In the genomic region with DNA sequence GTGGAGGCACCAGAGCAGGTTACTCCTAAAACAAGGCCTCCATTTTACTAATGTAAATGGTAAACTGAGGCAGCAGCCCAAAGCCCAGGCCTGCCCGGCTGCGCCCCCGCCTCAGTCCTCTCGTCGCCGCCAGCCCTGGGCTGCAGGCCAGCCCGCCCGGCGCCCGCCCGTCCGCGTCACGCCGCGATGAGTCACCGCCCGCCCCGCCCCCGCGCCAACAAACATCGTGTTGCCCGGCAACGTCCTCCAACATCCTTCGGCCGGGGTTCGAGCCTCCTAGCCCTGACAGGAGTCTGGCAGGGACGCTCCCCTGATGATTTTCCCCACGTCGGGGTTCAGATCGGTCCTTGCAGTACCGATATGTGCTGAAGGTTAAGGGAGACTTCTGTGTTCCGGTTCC, we compare ENCODE assay signal across 7 mouse cellular contexts. TPM values are rescaled to one million over a fixed set of nuclear protein-coding genes. Genes with fewer than 3 reads are reported as not detected.
DNase-seq lines count a peak whose midpoint lies in the region; ATAC-seq and TF ChIP-seq lines count a peak whose summit lies in the region.

No protein-coding gene starts in this region.

- H3K9ac ChIP-seq in limb, embryonic 11.5 days (ENCODE audit: low read length): 0 out of 2 replicates have a peak overlapping the region, but pooled peaks have one; percentile 9
- peak overlapping the region; percentile 42 for H3K9ac ChIP-seq in midbrain, embryonic 11.5 days (ENCODE audit: low read length)

- 2% methylated on average over 33 of the region's 33 CpGs for WGBS in bone marrow, adult 2 months
- 5% methylated on average over 33 of the region's 33 CpGs for WGBS in hindbrain, embryonic 10.5 days
- 5% methylated on average over 33 of the region's 33 CpGs for WGBS in limb, embryonic 11.5 days
- WGBS in midbrain, embryonic 11.5 days: 4% methylated on average over 33 of the region's 33 CpGs
- 2% methylated on average over 33 of the region's 33 CpGs for WGBS in small intestine, adult 2 months

- no peaks in the 10 kb centered on the region; the same call in 1 of the 2 replicates for H3K4me1 ChIP-seq in bone marrow, adult 2 months (ENCODE audit: control insufficient read depth, insufficient read depth, low read length)
- peaks cover 31% of the 10 kb centered on the region for H3K4me1 ChIP-seq in hindbrain, embryonic 10.5 days (replicated peaks)
- peaks cover 14% of the 10 kb centered on the region for H3K4me1 ChIP-seq in limb, embryonic 11.5 days (ENCODE audit: control insufficient read depth, insufficient read depth, low read length)
- peaks cover 10% of the 10 kb centered on the region for H3K4me1 ChIP-seq in midbrain, embryonic 11.5 days (ENCODE audit: control insufficient read depth, insufficient read depth, low read length)
- peaks cover 13% of the 10 kb centered on the region; the same call in 1 of the 2 replicates for H3K4me1 ChIP-seq in small intestine, adult 2 months (ENCODE audit: control insufficient read depth, insufficient read depth, insufficient read length, low read length)

- no peaks in the 10 kb centered on the region for H3K9me3 ChIP-seq in hindbrain, embryonic 10.5 days
- no peaks in the 10 kb centered on the region for H3K9me3 ChIP-seq in limb, embryonic 11.5 days (ENCODE audit: control insufficient read depth, low read length)
- no peaks in the 10 kb centered on the region for H3K9me3 ChIP-seq in midbrain, embryonic 11.5 days (ENCODE audit: control insufficient read depth, low read length)

- peaks cover 33% of the 10 kb centered on the region for H3K27me3 ChIP-seq in hindbrain, embryonic 10.5 days (ENCODE audit: insufficient read depth, poor library complexity, severe bottlenecking)
- no peaks in the 10 kb centered on the region for H3K27me3 ChIP-seq in limb, embryonic 11.5 days (ENCODE audit: control insufficient read depth, insufficient read depth, low read length)
- H3K27me3 ChIP-seq in midbrain, embryonic 11.5 days (ENCODE audit: control insufficient read depth, insufficient read depth, low read length): peaks cover 4% of the 10 kb centered on the region
- no peaks in the 10 kb centered on the region for H3K27me3 ChIP-seq in small intestine, adult 2 months (ENCODE audit: control insufficient read depth, insufficient read depth, low read length)

- TF ChIP-seq POLR2A in bone marrow, adult 2 months (IDR thresholded peaks at IDR 0.05; ENCODE audit: borderline replicate concordance, control insufficient read depth, low read depth, low read length): peak; percentile 65; the same call in 1 of the 2 replicates
- TF ChIP-seq POLR2A in small intestine, adult 2 months (IDR thresholded peaks at IDR 0.05; ENCODE audit: low read depth, low read length): no peak

- H3K4me2 ChIP-seq in limb, embryonic 11.5 days (ENCODE audit: low read depth, severe bottlenecking): peak overlapping the region; percentile 38
- peak overlapping the region; percentile 28 for H3K4me2 ChIP-seq in midbrain, embryonic 11.5 days

- peak overlapping the region; percentile 91 for H3K27ac ChIP-seq in bone marrow, adult 2 months (ENCODE audit: control insufficient read depth, insufficient read depth, low read depth, low read length, poor library complexity)
- H3K27ac ChIP-seq in hindbrain, embryonic 10.5 days: peak overlapping the region; percentile 76
- H3K27ac ChIP-seq in limb, embryonic 11.5 days (replicated peaks; ENCODE audit: low read depth, low read length): peak overlapping the region; percentile 47
- H3K27ac ChIP-seq in midbrain, embryonic 11.5 days (ENCODE audit: low read depth, low read length): peak overlapping the region; percentile 48; the same call in 1 of the 2 replicates
- H3K27ac ChIP-seq in small intestine, adult 2 months (ENCODE audit: insufficient read depth, low read depth, low read length): peak overlapping the region; percentile 99

- peak overlapping the region; percentile 58 for H3K4me3 ChIP-seq in bone marrow, adult 2 months (replicated peaks; ENCODE audit: control insufficient read depth, low read depth, low read length)
- peak overlapping the region; percentile 38 for H3K4me3 ChIP-seq in hindbrain, embryonic 10.5 days
- peak overlapping the region; percentile 1; the same call in 1 of the 2 replicates for H3K4me3 ChIP-seq in limb, embryonic 11.5 days (ENCODE audit: low read depth, low read length)
- no peak overlapping the region for H3K4me3 ChIP-seq in midbrain, embryonic 11.5 days (ENCODE audit: low read depth, low read length)
- H3K4me3 ChIP-seq in small intestine, adult 2 months (ENCODE audit: low read depth, low read length): peak overlapping the region; percentile 56

- peak; percentile 39; the same call in 1 of the 2 replicates for ATAC-seq in frontal cortex, adult (ENCODE audit: low TSS enrichment)
- no peak for ATAC-seq in limb, embryonic 11.5 days (ENCODE audit: insufficient number of reproducible peaks, low FRiP score, low TSS enrichment, low read depth)
- ATAC-seq in midbrain, embryonic 11.5 days (ENCODE audit: low FRiP score): peak; percentile 55

- no peaks in the 10 kb centered on the region for H3K36me3 ChIP-seq in hindbrain, embryonic 10.5 days
- no peaks in the 10 kb centered on the region for H3K36me3 ChIP-seq in limb, embryonic 11.5 days (ENCODE audit: control insufficient read depth, insufficient read depth, low read length)
- H3K36me3 ChIP-seq in midbrain, embryonic 11.5 days (ENCODE audit: control insufficient read depth, insufficient read depth, low read length): no peaks in the 10 kb centered on the region
- H3K36me3 ChIP-seq in small intestine, adult 2 months (ENCODE audit: control insufficient read depth, insufficient read depth, low read length): no peaks in the 10 kb centered on the region

- peak; percentile 27 for DNase-seq in MEL-GATA-1-ER (ENCODE audit: extremely low read depth, low read depth)
- peak; percentile 78 for DNase-seq in hindbrain, embryonic 10.5 days (ENCODE audit: low spot score)
- DNase-seq in limb, embryonic 11.5 days (ENCODE audit: low spot score): peak; percentile 83
- DNase-seq in midbrain, embryonic 11.5 days (ENCODE audit: low spot score, missing footprints): peak; percentile 96

- TF ChIP-seq CTCF in bone marrow, adult 2 months (IDR thresholded peaks at IDR 0.05; ENCODE audit: control insufficient read depth, insufficient read depth, low read length): no peak
- TF ChIP-seq CTCF in small intestine, adult 2 months (IDR thresholded peaks at IDR 0.05; ENCODE audit: extremely low read depth, insufficient read length, insufficient replicate concordance, low read depth, low read length): no peak

RNA-seq across cellular contexts. Expression of a gene that starts 7.5 kb away (rescaled TPM):
- 3.0 TPM in 1 of 2 replicates, not detected in the other for polyA plus RNA-seq in bone marrow, adult 2 months (2011; ENCODE audit: insufficient read depth, insufficient read length, low replicate concordance, missing spikeins)
- polyA plus RNA-seq in hindbrain, embryonic 10.5 days (2016; fragmentation: Nextera tagmentation; extraction: Ambion mirVana): 2.5 and 6.8 TPM in 2 replicates
- polyA plus RNA-seq in limb, embryonic 11.5 days (2014; fragmentation: Nextera tagmentation; extraction: Ambion mirVana): 4.3 and 4.9 TPM in 2 replicates
- 4.7 and 4.9 TPM in 2 replicates for polyA plus RNA-seq in midbrain, embryonic 11.5 days (2014; fragmentation: Nextera tagmentation; extraction: Ambion mirVana)
- 0.22 and 0.62 TPM in 2 replicates for polyA plus RNA-seq in small intestine, adult 2 months (2012; rRNA removed)

RNA-seq across cellular contexts. Expression of a gene that starts 44.3 kb away (rescaled TPM):
- 2.0 and 4.0 TPM in 2 replicates for polyA plus RNA-seq in bone marrow, adult 2 months (2011; ENCODE audit: insufficient read depth, insufficient read length, low replicate concordance, missing spikeins)
- polyA plus RNA-seq in hindbrain, embryonic 10.5 days (2016; fragmentation: Nextera tagmentation; extraction: Ambion mirVana): 36.9 and 53.5 TPM in 2 replicates
- 23.9 and 24.5 TPM in 2 replicates for polyA plus RNA-seq in limb, embryonic 11.5 days (2014; fragmentation: Nextera tagmentation; extraction: Ambion mirVana)
- polyA plus RNA-seq in midbrain, embryonic 11.5 days (2014; fragmentation: Nextera tagmentation; extraction: Ambion mirVana): 19.4 and 24.7 TPM in 2 replicates
- polyA plus RNA-seq in small intestine, adult 2 months (2012; rRNA removed): 8.1 and 30.0 TPM in 2 replicates

RNA-seq across cellular contexts. Expression of a gene that starts 44.7 kb away (rescaled TPM):
- polyA plus RNA-seq in bone marrow, adult 2 months (2011; ENCODE audit: insufficient read depth, insufficient read length, low replicate concordance, missing spikeins): not detected in 2 replicates
- 2.1 TPM in 2 replicates for polyA plus RNA-seq in hindbrain, embryonic 10.5 days (2016; fragmentation: Nextera tagmentation; extraction: Ambion mirVana)
- 0.61 and 0.89 TPM in 2 replicates for polyA plus RNA-seq in limb, embryonic 11.5 days (2014; fragmentation: Nextera tagmentation; extraction: Ambion mirVana)
- polyA plus RNA-seq in midbrain, embryonic 11.5 days (2014; fragmentation: Nextera tagmentation; extraction: Ambion mirVana): 0.83 and 0.86 TPM in 2 replicates
- 0.05 and 0.22 TPM in 2 replicates for polyA plus RNA-seq in small intestine, adult 2 months (2012; rRNA removed)

RNA-seq across cellular contexts. Expression of a gene that starts 44.8 kb away (rescaled TPM):
- 10.9 and 18.5 TPM in 2 replicates for polyA plus RNA-seq in bone marrow, adult 2 months (2011; ENCODE audit: insufficient read depth, insufficient read length, low replicate concordance, missing spikeins)
- 18.2 and 19.0 TPM in 2 replicates for polyA plus RNA-seq in hindbrain, embryonic 10.5 days (2016; fragmentation: Nextera tagmentation; extraction: Ambion mirVana)
- 15.2 and 15.7 TPM in 2 replicates for polyA plus RNA-seq in limb, embryonic 11.5 days (2014; fragmentation: Nextera tagmentation; extraction: Ambion mirVana)
- polyA plus RNA-seq in midbrain, embryonic 11.5 days (2014; fragmentation: Nextera tagmentation; extraction: Ambion mirVana): 7.6 and 8.9 TPM in 2 replicates
- 21.0 and 50.8 TPM in 2 replicates for polyA plus RNA-seq in small intestine, adult 2 months (2012; rRNA removed)

RNA-seq across cellular contexts. Expression of a gene that starts 57.0 kb away (rescaled TPM):
- 101 and 196 TPM in 2 replicates for polyA plus RNA-seq in bone marrow, adult 2 months (2011; ENCODE audit: insufficient read depth, insufficient read length, low replicate concordance, missing spikeins)
- polyA plus RNA-seq in hindbrain, embryonic 10.5 days (2016; fragmentation: Nextera tagmentation; extraction: Ambion mirVana): 386 TPM in 2 replicates
- polyA plus RNA-seq in limb, embryonic 11.5 days (2014; fragmentation: Nextera tagmentation; extraction: Ambion mirVana): 361 and 375 TPM in 2 replicates
- polyA plus RNA-seq in midbrain, embryonic 11.5 days (2014; fragmentation: Nextera tagmentation; extraction: Ambion mirVana): 281 and 304 TPM in 2 replicates
- polyA plus RNA-seq in small intestine, adult 2 months (2012; rRNA removed): 46.2 and 63.5 TPM in 2 replicates

Comparison
In these comparisons a context has a peak if more than half of its experiments do, and no peak if none do; other contexts are left out.
1. DNase-seq: peak in every context shown above with its lines; median percentile 96 in midbrain, embryonic 11.5 days; 83 in limb, embryonic 11.5 days; 78 in hindbrain, embryonic 10.5 days; 27 in MEL-GATA-1-ER.
2. H3K27ac ChIP-seq: peak in every context shown above with its lines; median percentile 99 in small intestine, adult 2 months; 91 in bone marrow, adult 2 months; 76 in hindbrain, embryonic 10.5 days; 48 in midbrain, embryonic 11.5 days; 47 in limb, embryonic 11.5 days.